Mouse (Mus musculus): Measurements from ENCODE around the gene Olfr667. TPM values are rescaled to one million over a fixed set of nuclear protein-coding genes. Genes with fewer than 3 reads are reported as not detected.
"Not testable (repeated sequence)": the region's sequence is repeated elsewhere in the genome, so short reads cannot be mapped to it uniquely, and the experiment has no call there.

Olfr667 gene
- not detected for total RNA-seq (2021)
- long read RNA-seq, experiment 1, result 0 reads
- long read RNA-seq, experiment 2, result 0 reads

DNA sequence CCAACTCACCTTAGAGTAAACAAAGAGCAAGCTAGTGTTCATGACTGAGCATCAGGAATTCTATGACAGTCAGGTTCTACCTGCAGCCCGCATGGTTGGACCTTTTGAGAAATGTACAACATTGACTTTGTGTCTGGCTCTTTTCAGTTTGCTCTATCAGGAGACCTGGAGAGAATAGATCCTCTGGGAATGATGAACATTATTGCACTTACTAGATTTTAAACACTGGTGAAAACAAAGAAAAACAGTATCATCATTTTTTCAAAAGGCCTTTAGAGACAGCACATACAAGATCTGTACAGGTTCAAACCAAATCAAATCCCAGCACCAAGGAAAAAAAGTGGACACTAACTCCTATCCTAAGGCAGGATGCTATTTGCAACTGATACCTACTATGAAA is at the start of gene Olfr667:
Gene Olfr667, minus strand, starts transcription at position 101 of the 400 bp plus-strand sequence.
- no peak for DNase-seq (ENCODE audit: low spot score in 2 of 2)

DNA sequence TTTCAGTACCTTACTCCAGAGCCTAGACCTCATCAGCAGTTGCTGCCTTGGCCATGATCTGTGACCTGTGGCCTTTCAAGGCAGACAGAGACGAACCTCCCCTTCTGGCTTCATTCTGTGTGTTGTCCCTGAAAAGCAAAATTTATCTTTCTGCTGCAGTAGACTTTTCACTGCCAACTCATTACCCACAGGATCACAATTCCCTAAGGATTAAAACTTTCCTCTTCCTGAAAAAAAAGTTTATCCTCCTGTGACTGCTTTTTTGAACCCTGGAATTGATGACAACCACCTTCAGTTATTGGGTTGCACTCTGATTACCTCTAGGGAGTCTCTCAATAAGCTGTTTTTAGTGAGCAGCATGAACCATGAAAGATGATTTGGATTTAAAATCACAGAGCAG is 41.2 kb upstream of the Olfr667 start, which contains the start of gene Olfr670:
Gene Olfr670, minus strand, starts transcription at position 101 of the 400 bp plus-strand sequence.
- DNase-seq (ENCODE audit: low spot score in 2 of 2), result no peak

DNA sequence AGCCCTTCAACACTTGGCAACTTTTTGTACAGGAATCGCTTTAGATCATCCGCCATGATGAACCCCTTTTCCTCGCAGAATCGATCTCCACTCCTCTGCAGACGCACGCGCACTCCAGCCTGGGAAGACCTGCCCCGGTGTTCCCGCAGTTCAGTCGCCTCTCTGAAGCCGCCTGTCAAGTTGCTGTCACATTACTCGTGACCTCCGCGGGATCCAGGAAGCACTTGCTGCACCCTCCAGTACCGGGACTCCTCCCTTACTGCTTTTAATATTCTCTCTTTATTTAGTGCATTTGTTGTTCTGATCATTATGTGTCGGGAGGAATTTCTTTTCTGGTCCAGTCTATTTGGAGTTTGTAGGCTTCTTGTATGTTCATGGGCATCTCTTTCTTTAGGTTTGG is 29.0 kb upstream of the Olfr667 start:
- DNase-seq (ENCODE audit: low spot score in 2 of 2), result not testable (repeated sequence)

DNA sequence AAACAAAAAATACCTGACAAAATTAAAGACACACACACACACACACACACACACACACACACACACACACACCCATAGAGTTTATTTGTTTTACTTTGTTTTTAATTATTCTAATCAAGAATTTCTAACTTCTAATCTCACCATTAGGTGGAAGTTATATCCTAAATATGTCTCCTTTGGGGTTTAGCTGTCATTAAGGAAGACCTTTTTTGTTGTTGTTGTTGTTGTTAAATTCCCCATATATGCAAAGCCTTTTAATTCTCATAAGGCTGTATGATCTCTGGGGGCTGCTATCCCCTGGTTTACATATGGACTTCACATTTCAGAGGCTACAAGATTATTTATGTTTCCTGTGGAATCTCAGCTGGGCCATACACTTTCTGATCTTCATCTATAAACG is 12.7 kb upstream of the Olfr667 start, which contains the start of gene Olfr669:
Gene Olfr669, plus strand, starts transcription at position 301 of the 400 bp plus-strand sequence.
- no peak for DNase-seq (ENCODE audit: low spot score in 2 of 2)

DNA sequence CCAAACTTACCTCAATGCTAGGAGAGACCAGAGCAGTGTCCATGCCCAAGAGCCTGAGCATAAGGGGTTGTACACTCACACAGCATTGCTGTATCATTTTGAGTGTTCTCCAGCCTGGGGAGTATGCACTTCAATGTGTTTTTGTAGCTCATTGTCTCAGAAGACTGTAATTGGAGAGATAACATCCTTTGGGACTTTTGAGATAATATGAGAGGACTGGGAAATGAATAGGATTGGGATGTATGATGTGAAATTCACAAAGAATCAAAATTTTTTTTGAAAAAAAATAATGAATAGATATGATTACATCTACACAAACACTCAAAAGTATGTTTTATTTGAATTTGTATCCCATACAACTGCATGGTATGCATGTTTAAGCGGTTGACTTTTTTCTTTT is 6.7 kb upstream of the Olfr667 start, which contains the start of gene Olfr668:
Gene Olfr668, minus strand, starts transcription at position 101 of the 400 bp plus-strand sequence.
- DNase-seq (ENCODE audit: low spot score in 2 of 2), result no peak

DNA sequence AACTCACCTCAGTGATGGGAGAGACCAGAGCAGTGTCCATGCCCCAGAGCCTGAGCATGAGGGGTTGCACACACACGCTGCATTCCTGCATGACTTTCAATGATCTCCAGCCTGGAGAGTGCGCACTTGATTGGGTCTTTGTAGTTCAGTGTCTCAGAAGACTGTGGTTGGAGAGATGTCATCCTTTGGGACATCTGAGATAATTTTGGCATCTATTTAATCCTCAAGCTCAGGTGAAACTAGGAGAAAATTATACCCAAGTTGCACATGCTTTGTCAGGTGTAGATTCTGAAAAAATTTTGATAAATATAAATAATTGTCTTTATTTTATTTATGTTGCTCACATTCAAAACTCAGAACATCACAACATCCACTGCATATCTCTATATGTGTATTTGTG is 25.4 kb downstream of the Olfr667 start, which contains the start of gene Olfr666:
Gene Olfr666, minus strand, starts transcription at position 101 of the 400 bp plus-strand sequence.
- DNase-seq (ENCODE audit: low spot score in 2 of 2), result no peak

DNA sequence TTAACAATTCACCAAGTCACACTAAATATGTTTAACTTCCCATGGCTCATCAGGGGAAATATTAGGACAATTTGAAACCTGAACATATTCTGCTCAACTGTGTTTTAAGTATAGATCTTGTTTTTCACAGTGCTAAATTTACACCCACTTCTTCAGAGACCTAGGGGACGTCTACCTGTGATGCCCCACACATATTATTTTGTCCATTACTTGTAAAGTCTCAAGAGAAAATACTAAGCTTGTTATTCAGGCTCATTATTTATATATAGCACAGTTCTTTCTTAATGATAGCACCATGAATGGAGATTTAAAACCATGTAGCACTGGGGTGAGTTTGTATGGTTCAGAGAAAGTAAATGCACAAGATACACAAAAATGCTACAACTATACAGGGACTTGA is 43.6 kb downstream of the Olfr667 start, which contains the start of gene Olfr665:
Gene Olfr665, plus strand, starts transcription at position 301 of the 400 bp plus-strand sequence.
- DNase-seq (ENCODE audit: low spot score in 2 of 2), result no peak

Other genes starting within 250 kb of the Olfr667 start
- gene Olfr661, start 235.0 kb downstream of the Olfr667 start, total RNA-seq (2021), result not detected
- not detected for gene Usp17le, start 144.0 kb downstream of the Olfr667 start, total RNA-seq (2021)
- under 1 TPM in 1 of 2 experiments, not detected in 1; 0.28 TPM for gene Usp17lb, start 78.9 kb downstream of the Olfr667 start, total RNA-seq (2021)
- gene Usp17la, start 64.5 kb downstream of the Olfr667 start, total RNA-seq (2021), result not detected
- not detected for gene Olfr665, start 43.5 kb downstream of the Olfr667 start, total RNA-seq (2021)
- not detected for gene Olfr666, start 25.5 kb downstream of the Olfr667 start, total RNA-seq (2021)
- gene Olfr668, start 6.6 kb upstream of the Olfr667 start, total RNA-seq (2021), result not detected
- not detected for gene Olfr669, start 12.8 kb upstream of the Olfr667 start, total RNA-seq (2021)
- not detected for gene Olfr670, start 41.1 kb upstream of the Olfr667 start, total RNA-seq (2021)
- gene Olfr671, start 57.6 kb upstream of the Olfr667 start, total RNA-seq (2021), result not detected
- gene Olfr672, start 80.5 kb upstream of the Olfr667 start, total RNA-seq (2021), result not detected
- gene Olfr675, start 107.0 kb upstream of the Olfr667 start, total RNA-seq (2021), result not detected
- gene Olfr676, start 111.2 kb upstream of the Olfr667 start, total RNA-seq (2021), result not detected
- not detected for gene Olfr677, start 129.9 kb upstream of the Olfr667 start, total RNA-seq (2021)
- not detected for gene Olfr678, start 143.0 kb upstream of the Olfr667 start, total RNA-seq (2021)
- not detected for gene Olfr679, start 159.7 kb upstream of the Olfr667 start, total RNA-seq (2021)
- not detected for gene Olfr680-ps1, start 171.3 kb upstream of the Olfr667 start, total RNA-seq (2021)
- gene Olfr681, start 195.4 kb upstream of the Olfr667 start, total RNA-seq (2021), result not detected
- not detected for gene Olfr683, start 225.5 kb upstream of the Olfr667 start, total RNA-seq (2021)
- not detected for gene Olfr684, start 242.2 kb upstream of the Olfr667 start, total RNA-seq (2021)

All from adrenal gland, postnatal 4 days (tissue).